Mouse (Mus musculus) cerebellum, postnatal 36 days (tissue): ENCODE measurements around the gene Upk1a.

Source experiments
- DNase-seq, 2 experiments: peaks; one replicate each; pipeline ENCODE4 v3.0.0; 2021 to 2022; ENCODE audit warnings: mixed read lengths in 2 of 2

Upk1a gene

DNA sequence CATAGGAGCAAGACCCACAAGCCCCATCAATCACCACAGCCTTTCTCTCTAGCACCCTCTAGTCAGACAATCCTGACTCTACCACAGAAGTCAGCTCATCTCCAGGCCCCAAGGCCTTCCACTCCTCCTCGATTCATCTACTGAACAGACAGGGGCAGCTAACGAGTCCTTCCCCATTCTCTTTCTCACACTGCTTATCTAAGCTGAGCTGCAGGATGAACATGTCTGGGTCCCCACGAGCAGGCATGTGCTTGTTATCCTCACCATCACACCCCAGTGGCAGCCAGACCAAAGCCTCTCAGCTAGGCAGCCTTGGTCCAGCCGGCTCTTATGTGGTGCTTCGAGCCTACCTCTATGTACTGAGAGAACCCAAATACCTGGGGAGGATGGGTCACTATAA lies 40.3 kb downstream of the Upk1a start:
- no peak for DNase-seq

DNA sequence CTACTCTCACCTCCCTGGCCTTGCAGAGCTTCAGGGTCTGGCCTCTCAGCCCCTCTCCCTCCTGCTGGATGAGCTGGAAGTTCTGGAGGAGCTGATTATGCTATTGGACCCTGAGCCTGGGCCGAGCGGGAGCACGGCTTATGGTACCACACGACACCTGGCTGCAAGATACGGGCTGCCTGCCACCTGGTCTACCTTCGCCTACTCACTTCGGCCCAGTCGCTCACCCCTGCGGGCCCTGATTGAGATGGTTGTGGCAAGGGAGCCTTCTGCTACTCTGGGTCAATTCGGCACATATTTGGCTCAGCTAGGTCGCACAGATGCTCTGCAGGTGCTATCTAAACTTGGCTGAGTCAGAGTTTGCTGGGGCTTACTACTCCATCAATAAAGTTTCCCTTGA lies 45.1 kb downstream of the Upk1a start:
- no peak for DNase-seq

GRCm38 (mm10) chr7:30566033-30566432 lies 46.6 kb downstream of the Upk1a start:
- no peak for DNase-seq

DNA sequence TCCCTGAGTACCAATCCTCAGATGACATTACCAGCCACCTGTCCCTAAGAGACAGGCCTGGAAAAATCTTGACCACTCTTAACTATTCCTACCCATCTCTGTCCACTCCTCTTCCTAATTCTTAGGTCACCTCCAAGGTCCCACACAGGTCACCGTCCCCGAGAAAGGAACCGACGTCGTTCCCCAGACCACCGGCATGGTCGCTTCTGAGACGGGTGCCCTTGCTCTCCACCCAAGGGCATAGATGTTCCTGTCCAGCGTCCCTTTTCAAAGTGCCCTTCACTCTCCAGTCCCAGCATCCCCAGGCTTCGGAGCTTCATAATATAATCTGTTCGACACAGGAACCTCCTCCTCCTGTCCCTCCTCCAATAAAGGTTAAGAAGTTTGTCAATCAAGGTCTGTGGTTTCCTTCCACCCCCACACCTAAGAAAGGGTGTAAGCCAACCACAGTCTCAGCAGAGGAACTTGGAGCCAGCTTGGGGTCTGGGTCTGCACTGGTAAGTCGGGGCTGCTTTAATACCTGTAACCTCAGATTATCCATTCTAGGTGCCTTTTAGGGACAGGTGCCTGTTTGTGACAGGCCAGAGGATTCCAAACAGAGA lies 47.6 kb downstream of the Upk1a start, which contains the start of gene Igflr1:
Igflr1 (plus strand) TSS at position 458 of the 602 bp plus-strand sequence.
- DNase-seq = no peak

DNA sequence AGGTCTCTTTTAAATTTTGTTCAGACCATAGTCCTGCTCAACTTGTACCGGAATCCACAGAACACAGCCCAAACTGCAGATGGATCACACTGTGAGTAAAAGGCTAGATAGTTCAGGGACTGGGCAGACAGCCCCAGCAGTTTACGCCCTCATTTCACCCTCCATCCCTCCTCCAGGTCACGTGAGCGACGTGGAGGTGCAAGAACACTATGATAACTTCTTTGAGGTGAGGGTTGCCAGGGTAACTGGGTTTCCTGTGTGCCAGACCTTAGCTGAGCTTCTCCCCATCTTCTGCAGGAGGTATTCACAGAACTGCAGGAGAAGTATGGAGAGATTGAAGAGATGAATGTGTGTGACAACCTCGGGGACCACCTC lies 48.8 kb downstream of the Upk1a start:
- no peak for DNase-seq

DNA sequence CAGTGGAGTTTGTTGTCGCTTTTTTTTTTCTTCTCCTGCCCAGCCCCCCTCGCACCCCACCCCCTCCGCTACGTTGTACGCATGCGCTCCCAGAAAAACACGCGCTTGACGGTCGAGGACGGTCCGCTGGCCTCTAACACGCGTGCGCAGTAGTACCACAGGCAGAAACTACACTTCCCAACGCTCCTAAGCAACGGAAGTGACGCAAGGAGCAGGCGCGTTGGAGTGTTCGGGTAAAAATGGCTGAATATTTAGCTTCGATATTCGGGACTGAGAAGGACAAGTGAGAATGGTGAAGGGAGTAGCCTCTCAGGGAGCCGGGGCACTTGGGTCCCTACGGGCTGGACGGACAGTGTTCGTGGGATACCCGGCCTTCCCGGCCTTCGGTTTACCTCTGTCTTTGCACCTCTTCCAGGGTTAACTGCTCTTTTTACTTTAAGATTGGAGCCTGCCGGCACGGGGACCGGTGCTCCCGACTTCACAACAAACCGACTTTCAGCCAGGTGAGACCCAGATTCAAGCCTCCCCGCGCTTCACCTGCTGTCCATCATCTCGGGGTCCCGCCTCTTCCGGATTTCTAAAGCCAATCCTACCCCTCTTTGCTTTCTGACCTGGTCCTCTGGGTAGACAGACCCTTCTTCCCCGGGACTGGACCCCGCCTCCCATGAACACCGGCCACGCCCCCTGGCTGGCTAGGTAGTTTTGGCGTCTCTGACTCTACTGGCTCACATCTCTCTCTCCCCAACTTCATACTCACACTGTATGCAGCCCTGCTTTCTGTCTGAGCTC lies 49.3 kb downstream of the Upk1a start, which contains the start of the genes U2af1l4, Gm49396 and Psenen:
U2af1l4 (plus strand) TSS at position 185 of the 789 bp plus-strand sequence.
Gm49396 (plus strand) TSS at position 228 of the 789 bp plus-strand sequence.
Psenen (minus strand) TSS at position 511 of the 789 bp plus-strand sequence.
- DNase-seq = peak; percentile 95 to 97

GRCm38 (mm10) chr7:30562526-30563116 lies 50.0 kb downstream of the Upk1a start:
- DNase-seq = peak in 1 of 2 experiments; percentile 34

- no peak for DNase-seq
Measured at GRCm38 (mm10) chr7:30560296-30560695, 52.4 kb downstream of the Upk1a start.

GRCm38 (mm10) chr7:30559443-30559954 lies 53.1 kb downstream of the Upk1a start, which contains the start of gene Lin37:
Gene Lin37, minus strand, starts transcription at chr7:30559838.
- DNase-seq = peak; percentile 98 to 99

GRCm38 (mm10) chr7:30558656-30559442 lies 53.8 kb downstream of the Upk1a start:
- DNase-seq = no peak

GRCm38 (mm10) chr7:30557901-30558514 lies 54.6 kb downstream of the Upk1a start:
- no peak for DNase-seq

GRCm38 (mm10) chr7:30556894-30557536 lies 55.6 kb downstream of the Upk1a start:
- no peak for DNase-seq

GRCm38 (mm10) chr7:30553810-30554584 lies 58.6 kb downstream of the Upk1a start:
- no peak for DNase-seq
